Mouse (Mus musculus): Measurements from ENCODE around the gene Hira. TPM values are rescaled to one million over a fixed set of nuclear protein-coding genes. Genes with fewer than 3 reads are reported as not detected.

The Hira gene
- polyA plus RNA-seq (2017; shearing (Covaris generic)): 6.5 TPM

GRCm38 (mm10) chr16:18876442-18877308 lies at the start of gene Hira, which contains the start of gene Mrpl40:
Gene Hira (plus strand): TSS chr16:18877037.
Gene Mrpl40 (minus strand): TSS chr16:18876862.

GRCm38 (mm10) chr16:18836468-18837208 lies 40.2 kb upstream of the Hira start, which contains the start of the genes 2510002D24Rik and Gm28539:
Gene 2510002D24Rik (plus strand): TSS chr16:18836578.
Gene Gm28539 (plus strand): TSS chr16:18836584.

Other genes with a start within 250 kb of the Hira start
- 0.77 TPM for gene Sept5, start 247.1 kb upstream of the Hira start, polyA plus RNA-seq (2017; shearing (Covaris generic))
- 0.21 TPM for gene Cldn5, start 100.2 kb upstream of the Hira start, polyA plus RNA-seq (2017; shearing (Covaris generic))
- gene Ufd1, start 65.3 kb upstream of the Hira start, polyA plus RNA-seq (2017; shearing (Covaris generic)): 149 TPM
- 8.8 TPM for gene Cdc45, start 65.0 kb upstream of the Hira start, polyA plus RNA-seq (2017; shearing (Covaris generic))
- 95.2 TPM for gene 2510002D24Rik, start 40.5 kb upstream of the Hira start, polyA plus RNA-seq (2017; shearing (Covaris generic))
- gene Gm28539, start 40.5 kb upstream of the Hira start, polyA plus RNA-seq (2017; shearing (Covaris generic)): not detected
- 82.3 TPM for gene Mrpl40, start 175 bp upstream of the Hira start, polyA plus RNA-seq (2017; shearing (Covaris generic))

Measured in inflammation-experienced regulatory T-cells, adult 16 weeks (primary cell).